Mouse (Mus musculus) frontal cortex, adult 2 months (tissue): ENCODE data around the gene Spdye4a. TPM values are rescaled to one million over a fixed set of nuclear protein-coding genes. Genes with fewer than 3 reads are reported as not detected.
A peak's percentile ranks its signal among the peaks of the same experiment; 100 is the strongest.
"Not testable (repeated sequence)": the region's sequence is repeated elsewhere in the genome, so short reads cannot be mapped to it uniquely, and the experiment has no call there.

ENCODE experiments used
- DNase-seq, 2 experiments: peaks; one replicate each; pipeline ENCODE4 v3.0.0; 2022; ENCODE audit warnings: low spot score in 1 of 2; ENCODE audit errors: extremely low spot score in 1 of 2
- polyA plus RNA-seq: library from polyadenylated mRNA; depleted of rRNA; stranded (reverse); fragments of >200 nt; gene quantifications from 2 replicates; pipeline ENCODE4 v1.2.3, GENCODE M21; 2012; rRNA removed

Gene Spdye4a
- polyA plus RNA-seq, 1 experiment, result not detected

DNA sequence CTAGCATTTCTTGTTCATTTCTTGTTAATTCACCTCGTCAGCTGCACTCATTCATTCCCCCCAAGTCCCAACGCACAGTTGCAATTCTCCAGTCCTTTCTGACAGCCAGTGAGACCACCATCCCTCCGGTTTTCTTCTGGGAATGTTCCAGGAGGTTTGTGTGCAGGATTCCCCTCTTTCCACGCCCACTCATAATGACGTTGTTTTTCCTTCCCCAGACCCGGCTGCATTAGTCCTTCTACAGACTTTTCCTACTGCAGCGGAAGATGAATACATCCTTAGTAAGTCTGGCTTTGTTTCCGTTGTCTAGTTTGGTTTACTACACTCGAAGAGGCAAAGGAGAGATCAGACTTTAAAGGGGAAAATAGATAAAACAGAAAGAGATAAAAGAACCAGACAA, 9.3 kb upstream of the Spdye4a start:
- no peak for DNase-seq

DNA sequence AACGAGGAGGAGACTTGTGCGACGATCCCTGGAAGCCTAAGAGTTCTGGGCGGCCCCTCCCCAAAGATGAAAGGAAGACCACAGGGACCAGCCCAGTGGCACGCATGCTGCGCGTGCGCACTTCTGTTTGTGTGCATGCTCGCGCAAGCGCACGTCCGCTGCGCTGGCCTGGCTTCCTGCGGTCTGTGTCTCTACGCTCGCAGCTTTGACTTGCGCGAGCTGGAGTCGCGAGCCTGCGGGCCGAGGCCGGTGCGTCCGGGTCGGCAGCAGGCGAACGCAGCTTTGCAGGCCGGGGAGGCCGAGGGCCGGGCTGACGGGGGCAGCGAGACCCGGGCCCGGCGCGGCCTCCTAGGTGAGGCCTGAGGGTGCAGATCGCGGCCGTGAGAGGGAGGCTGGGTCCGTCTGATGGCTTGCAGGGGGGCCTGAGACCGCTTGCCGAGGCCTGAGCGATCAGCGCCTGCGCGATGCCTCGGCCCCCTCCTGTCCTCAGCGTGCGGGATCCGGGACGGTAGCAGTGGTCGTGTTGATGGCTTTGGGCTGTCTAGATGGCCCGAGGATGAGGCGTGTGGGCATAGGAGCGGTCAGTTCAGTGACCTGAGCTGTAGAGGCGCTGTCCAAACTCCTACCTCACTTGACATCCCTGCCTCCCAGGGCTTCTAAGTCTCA, 8.5 kb upstream of the Spdye4a start, which contains the start of gene Zfp12:
Gene Zfp12 (plus strand): TSS at position 136 of the 666 bp plus-strand sequence.
- peak; percentile 93 to 97 for DNase-seq

DNA sequence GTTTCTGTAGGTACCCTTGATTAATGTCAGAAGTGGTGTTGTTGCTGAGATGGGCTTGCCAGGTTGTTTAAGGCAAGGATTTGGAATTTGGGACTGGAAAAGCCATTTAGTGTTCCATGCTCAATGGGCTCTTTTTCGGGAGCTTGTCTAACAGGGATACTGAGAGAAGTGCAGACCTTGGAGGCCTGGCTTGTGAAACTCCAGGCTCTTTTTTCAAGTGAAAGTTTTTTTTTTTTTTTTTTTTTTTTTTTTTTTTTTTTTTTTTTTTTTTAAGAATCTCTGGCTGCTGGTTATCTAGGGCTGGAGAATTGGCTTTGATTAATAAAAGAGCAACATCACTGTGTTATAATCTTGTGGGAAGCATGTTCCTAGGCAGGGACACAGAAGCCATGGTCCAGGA, 4.4 kb downstream of the Spdye4a start:
- no peak for DNase-seq

DNA sequence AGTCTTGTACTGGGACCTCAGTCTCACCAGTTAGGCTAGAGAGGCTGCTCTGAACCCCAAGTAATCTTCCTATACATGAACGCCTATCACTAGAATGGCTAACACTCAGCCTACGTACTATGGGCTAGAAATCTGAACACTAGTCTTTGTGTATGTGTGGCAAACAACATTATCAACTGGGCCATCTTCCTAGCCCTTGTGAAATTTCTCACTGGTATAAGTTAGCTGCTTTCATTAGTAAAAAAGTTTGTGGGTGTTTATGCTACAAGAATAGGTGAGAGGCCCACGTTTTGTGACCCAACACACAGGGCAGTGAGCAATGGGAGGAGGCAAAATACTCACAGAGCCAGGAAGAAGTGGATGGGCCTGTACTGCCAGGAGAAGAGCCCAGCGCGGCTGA, 5.7 kb downstream of the Spdye4a start:
- DNase-seq, result no peak

DNA sequence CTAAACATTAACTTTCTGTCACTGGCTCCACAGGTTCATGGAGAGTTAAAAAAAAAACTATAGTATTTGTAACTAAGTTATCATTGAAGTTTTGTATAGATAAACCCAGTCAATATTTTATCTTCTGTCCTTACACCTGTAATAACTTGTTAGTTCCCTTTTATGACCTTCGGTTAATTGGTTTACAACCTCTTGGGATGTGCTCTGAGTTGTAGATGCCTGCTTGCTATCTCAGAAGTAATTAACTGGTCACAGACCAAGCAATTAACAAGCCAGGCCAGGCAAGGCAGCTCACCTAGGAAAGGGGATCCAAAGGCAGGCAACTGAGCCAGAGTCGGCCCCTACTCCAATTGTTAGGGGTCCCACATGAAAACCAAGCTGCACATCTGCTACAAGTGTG, 12.9 kb downstream of the Spdye4a start:
- DNase-seq, result no peak

DNA sequence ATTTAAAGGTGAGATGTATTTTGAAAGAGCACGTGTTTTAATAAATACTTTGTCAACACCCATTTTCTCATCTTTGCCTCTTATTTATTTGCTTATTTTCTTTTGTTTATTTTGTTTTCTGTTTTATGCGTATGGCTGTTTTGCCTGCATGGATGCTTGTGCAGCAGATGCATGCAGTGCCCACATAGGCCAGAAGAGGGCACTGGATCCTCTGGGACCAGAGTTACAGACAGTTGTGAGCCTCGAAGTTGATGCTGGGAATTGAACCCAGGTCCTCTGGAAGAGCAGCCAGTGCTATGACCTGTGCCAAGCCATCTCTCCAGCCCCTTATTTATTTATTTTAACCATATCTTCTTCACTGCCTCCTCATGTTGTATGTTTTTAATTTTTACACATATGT, 21.7 kb downstream of the Spdye4a start:
- DNase-seq, result no peak

DNA sequence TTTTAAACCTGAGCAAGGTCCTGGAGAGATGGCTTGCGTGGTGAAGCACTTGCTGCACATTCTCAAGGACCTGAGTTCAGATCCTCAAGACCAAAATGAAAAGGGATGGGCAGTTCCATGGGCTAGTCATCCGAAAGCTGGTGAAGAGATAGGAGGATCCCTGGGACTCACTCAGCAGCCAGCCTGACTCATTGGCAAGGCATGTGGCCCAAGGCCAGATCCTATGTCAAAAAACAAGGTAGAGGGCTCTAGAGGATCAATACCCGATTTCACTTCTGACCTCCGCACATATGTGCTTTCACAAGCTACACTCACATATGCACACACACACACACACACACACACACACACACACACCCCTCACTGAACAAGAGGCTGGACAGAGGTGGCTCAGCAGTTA, 30.2 kb downstream of the Spdye4a start:
- DNase-seq, result no peak

DNA sequence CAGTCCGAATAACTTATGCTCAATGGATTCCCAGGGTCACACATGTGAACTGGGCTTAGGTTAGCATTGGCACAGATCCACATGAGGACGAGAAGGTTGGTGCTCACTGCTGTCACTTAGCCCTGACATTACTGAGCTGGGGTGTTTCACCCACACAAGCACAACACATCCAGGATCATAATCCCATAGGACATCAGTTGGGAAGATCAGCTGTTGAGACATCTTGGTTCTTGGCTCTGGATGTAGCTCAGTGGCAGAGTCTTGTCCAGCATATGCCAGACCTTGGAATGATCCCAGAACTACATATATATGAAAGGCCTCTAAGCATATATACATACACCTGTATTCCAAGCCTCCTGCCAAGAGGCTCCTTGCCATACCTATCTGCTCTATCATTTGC, 31.5 kb downstream of the Spdye4a start:
- DNase-seq, result no peak

DNA sequence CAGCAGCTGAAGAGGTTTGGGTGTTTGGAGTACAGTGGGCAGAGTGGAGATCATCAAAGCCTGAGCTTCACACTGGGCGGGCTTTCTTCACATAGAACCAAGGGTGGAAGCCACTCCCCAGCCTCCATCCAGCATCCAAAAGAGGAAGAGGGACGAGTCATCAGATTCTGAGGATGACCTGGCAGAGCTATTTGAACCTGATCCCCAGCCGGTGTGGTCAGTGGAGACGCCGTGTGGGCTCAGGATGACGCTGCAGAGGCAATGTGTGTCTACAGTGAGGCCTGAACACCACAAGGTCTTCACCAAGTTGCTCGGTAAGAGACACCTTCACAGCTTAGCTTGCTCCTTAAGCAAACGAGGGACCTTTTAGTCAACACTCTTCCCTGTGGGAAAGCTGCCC, 31.9 kb downstream of the Spdye4a start:
- not testable (repeated sequence) for DNase-seq

DNA sequence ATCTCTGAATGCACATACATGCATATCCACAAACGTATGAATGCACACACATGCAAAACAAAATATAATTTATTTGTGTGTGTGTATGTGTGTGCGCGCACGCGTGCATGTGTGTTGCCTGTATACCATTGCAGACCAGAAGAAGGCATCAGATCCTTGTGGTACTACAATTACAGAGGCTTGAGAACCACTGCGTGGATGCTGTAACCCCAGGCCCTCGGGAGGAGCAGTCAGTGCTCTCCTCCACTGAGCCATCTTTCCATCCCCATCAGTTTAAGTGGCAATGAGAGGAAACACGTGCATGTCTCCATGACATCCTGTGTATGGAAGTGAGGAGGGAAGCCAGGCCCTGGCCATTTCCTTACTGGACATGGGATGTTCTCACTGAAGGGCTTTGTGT, 33.9 kb downstream of the Spdye4a start:
- DNase-seq, result no peak

DNA sequence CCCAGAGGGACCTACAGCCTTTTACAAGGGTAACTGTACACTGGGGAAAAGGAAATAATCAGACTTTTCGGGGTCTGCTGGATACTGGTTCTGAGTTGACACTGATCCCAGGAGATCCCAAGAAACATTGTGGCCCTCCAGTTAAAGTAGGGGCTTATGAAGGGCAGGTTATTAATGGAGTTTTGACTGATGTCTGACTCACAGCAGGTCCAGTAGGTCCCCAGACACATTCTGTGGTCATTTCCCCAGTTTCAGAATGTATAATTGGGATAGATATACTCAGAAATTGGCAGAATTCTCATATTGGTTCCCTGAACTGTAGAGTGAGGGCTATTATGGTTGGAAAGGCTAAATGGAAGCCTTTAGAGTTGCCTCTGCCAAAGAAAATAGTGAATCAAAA, 38.7 kb downstream of the Spdye4a start:
- not testable (repeated sequence) for DNase-seq

DNA sequence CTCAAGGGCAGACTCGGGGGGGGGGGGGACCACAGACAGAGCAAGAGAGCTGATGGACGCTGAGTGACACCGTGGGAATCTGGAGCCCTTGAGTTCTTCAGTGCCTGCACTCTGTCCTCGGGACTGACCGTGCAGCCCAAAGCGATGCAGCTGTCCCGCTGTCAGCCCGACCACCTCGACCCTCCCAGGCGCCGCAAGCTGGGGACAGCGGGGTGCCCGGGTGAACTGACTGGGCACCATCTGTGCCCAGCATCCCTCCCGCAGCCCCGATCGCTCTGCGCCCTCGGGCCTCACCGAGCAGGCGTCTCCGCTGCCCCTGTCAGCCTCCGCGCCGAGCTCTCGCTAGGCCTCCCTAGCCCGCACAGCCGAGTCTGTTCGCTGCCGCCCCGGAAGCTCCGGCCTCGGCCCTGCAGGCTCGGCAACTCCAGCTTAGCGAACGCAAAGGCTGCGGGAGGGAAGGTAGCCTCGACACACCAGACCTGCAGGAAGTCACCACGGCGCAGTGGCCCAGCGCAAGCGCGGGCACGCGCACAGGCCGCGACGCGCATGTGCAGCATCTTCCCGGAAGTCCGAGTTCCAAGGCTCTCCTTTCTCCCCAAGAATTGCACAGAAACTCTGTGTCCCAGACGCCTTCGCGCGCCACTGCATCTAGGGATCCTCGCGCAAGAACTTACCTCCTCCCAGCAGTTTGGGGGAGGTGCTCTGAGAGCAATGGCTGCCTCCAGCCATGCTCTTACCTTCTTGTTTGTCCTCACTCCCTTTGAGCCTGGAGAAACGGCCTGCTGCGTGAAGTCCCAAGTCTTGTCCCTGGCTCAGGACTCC, 46.2 kb downstream of the Spdye4a start, which contains the start of the genes Rbak and Spdye4b:
Gene Rbak (minus strand): TSS at position 521 of the 822 bp plus-strand sequence.
Gene Spdye4b (plus strand): TSS at position 763 of the 822 bp plus-strand sequence.
- DNase-seq, result peak; percentile 95 to 97

DNA sequence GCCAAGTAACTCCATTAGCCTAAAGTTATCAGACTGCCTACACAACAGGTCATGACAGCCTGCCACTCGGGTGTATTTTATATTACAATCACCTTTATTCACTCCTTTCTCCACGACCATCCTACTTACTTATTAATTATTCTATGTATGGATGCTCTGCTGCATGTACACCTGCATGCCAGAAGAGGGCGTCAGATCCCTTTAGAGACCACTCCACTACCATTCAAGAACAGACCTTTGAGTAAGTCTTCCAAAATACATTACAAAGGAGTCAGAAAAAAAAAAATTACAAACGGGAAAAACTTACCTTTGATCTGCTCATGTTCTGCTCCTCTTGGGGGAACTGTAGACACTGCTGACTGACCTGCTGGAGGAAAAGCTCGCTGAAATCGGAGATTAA, 47.5 kb downstream of the Spdye4a start:
- DNase-seq, result no peak

DNA sequence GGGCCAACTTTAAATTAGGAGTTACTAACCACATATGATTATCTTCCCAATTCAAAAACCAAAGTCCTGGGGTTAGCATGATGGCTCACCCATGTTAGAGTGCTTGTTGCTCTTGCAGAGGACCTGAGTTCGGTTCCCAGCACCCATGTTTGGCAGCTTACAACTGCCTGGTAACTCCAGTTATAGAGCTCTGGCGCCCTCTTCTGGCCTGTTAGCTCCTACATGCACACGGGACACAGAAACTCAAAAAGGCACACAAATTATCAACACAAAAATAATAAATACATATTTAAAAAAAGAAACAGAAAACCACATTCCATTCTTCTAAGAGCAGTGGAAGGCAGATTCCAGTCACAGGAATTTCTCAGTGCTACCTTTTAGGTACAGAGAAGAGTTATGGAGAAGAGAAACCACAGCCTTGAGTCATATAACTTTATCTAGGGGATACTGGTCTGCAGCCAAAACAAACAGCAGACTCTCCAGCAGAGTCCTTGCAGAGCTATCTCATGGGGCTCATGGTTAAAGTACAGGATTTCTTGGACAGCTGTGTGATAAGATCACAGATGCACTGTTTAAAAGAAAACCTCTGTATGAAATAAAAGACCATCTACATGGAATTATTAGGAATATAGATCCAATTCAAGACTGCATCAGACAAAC, 49.0 kb downstream of the Spdye4a start:
- no peak for DNase-seq

DNA sequence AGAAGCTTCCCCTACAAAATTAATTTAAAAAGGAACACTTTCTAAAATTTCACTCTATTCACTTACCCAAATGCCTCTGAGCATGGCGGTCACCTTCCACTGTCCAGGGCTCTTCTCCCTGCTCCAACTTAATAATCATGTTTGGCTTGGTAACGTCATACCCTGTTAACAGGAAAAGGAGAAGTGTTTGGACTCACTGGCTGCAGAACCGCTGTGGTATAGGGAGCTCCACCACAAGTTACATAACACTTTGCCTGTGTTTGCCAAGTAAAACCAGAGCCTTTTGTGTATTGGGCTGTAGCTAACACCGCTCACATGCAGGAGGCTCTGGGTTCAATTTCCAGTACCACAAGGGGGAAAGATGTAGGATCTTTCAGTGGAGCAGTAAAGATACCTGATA, 50.7 kb downstream of the Spdye4a start:
- DNase-seq, result no peak

Other genes with a start within 250 kb of the Spdye4a start
- gene Rnf216, start 113.9 kb downstream of the Spdye4a start, polyA plus RNA-seq, result 29.7 and 33.4 TPM in 2 replicates
- 0.08 TPM in 1 of 2 replicates, not detected in the other for gene Olfr718-ps1, start 79.3 kb downstream of the Spdye4a start, polyA plus RNA-seq
- gene Rbak, start 46.1 kb downstream of the Spdye4a start, polyA plus RNA-seq, result 10.9 and 13.3 TPM in 2 replicates
- not detected in 2 replicates for gene Spdye4b, start 45.9 kb downstream of the Spdye4a start, polyA plus RNA-seq
- 20.2 and 22.5 TPM in 2 replicates for gene Zfp12, start 8.3 kb upstream of the Spdye4a start, polyA plus RNA-seq
- 14.9 and 15.7 TPM in 2 replicates for gene Zfp316, start 43.1 kb upstream of the Spdye4a start, polyA plus RNA-seq
- 8.8 TPM in 2 replicates for gene Zfp853, start 66.7 kb upstream of the Spdye4a start, polyA plus RNA-seq
- gene E130309D02Rik, start 88.5 kb upstream of the Spdye4a start, polyA plus RNA-seq, result 16.9 and 17.0 TPM in 2 replicates
- gene Zdhhc4, start 102.4 kb upstream of the Spdye4a start, polyA plus RNA-seq, result 68.2 and 75.4 TPM in 2 replicates
- gene Grid2ip, start 130.4 kb upstream of the Spdye4a start, polyA plus RNA-seq, result 6.2 and 7.5 TPM in 2 replicates
- 28.1 and 30.1 TPM in 2 replicates for gene Kdelr2, start 176.9 kb upstream of the Spdye4a start, polyA plus RNA-seq
- 24.8 and 25.0 TPM in 2 replicates for gene Daglb, start 237.7 kb upstream of the Spdye4a start, polyA plus RNA-seq